Mouse (Mus musculus) layer of hippocampus, adult 18-20 months (tissue): ENCODE results near the gene Sult2a3. TPM values are rescaled to one million over a fixed set of nuclear protein-coding genes. Genes with fewer than 3 reads are reported as not detected.
"Not testable (repeated sequence)": the region's sequence is repeated elsewhere in the genome, so short reads cannot be mapped to it uniquely, and the experiment has no call there.

Source experiments
- DNase-seq, 2 experiments: peaks; one replicate each; pipeline ENCODE4 v3.0.0; 2022; ENCODE audit warnings: low spot score in 2 of 2
- long read RNA-seq: library from polyadenylated mRNA; stranded (forward); transcript quantifications from one replicate; pipeline ENCODE4 v2.0.0, GENCODE M21; 2021
- total RNA-seq, 2 experiments: library from RNA; stranded (reverse); gene quantifications; 2 replicates each; pipeline ENCODE4 v1.2.3; 2021

The Sult2a3 gene
- not detected for total RNA-seq
- long read RNA-seq = 0 reads

- no peak for DNase-seq
Measured at GRCm38 (mm10) chr7:14122944-14123343, at the start of gene Sult2a3. Gene Sult2a3 (minus strand): TSS chr7:14123044.

GRCm38 (mm10) chr7:14120436-14120835 is 2.4 kb downstream of the Sult2a3 start:
- DNase-seq = no peak

- DNase-seq = not testable (repeated sequence)
Measured at GRCm38 (mm10) chr7:14119865-14120264, 3.0 kb downstream of the Sult2a3 start.

GRCm38 (mm10) chr7:14116761-14117160 is 6.1 kb downstream of the Sult2a3 start:
- DNase-seq = no peak

- DNase-seq = not testable (repeated sequence)
Measured at GRCm38 (mm10) chr7:14114471-14114870, 8.4 kb downstream of the Sult2a3 start.

- DNase-seq = not testable (repeated sequence)
Measured at GRCm38 (mm10) chr7:14047821-14048220, 75.0 kb downstream of the Sult2a3 start.

- DNase-seq = not testable (repeated sequence)
Measured at GRCm38 (mm10) chr7:14030831-14031230, 92.0 kb downstream of the Sult2a3 start.

Other genes starting within 250 kb of the Sult2a3 start
- not detected for gene Sult2a4, start 133.4 kb downstream of the Sult2a3 start, total RNA-seq
- not detected for gene Sult2a6, start 131.8 kb upstream of the Sult2a3 start, total RNA-seq
- not detected for gene Obox8, start 210.5 kb upstream of the Sult2a3 start, total RNA-seq